Mouse (Mus musculus) NIH3T3 (cell line): ENCODE data around the gene Nrm.

Experiments
- DNase-seq: peaks from one replicate; pipeline ENCODE4 v3.0.0-alpha.2; 2012; ENCODE audit warnings: low read depth

The Nrm gene

GRCm38 (mm10) chr17:35861198-35861857, at the start of gene Nrm:
Gene Nrm (plus strand): TSS chr17:35861318.
- DNase-seq = peak; percentile 95

GRCm38 (mm10) chr17:35812307-35812706, 48.8 kb upstream of the Nrm start:
- DNase-seq = no peak

DNA sequence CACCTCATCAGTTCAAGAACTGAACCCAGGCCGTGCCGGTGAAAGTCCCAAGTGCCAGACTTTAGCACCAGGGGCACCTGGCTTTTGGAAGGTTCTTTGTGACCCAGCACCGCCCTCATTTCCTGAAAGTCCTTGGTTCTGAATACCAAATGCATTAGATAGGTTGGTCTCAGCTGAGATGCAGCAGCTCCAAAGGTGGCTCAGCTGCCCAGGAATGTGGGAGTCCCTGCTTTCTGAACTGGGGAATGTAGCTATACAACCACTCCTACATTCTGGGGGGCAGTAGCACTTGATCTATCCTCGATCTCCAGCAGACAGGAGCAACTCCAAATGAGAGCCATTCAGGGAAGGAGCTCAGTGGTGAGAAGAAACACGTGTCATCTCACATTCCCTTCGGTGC, 48.4 kb upstream of the Nrm start:
- DNase-seq = no peak

- DNase-seq = peak; percentile 100
Measured at GRCm38 (mm10) chr17:35813245-35813647, 47.9 kb upstream of the Nrm start.

DNA sequence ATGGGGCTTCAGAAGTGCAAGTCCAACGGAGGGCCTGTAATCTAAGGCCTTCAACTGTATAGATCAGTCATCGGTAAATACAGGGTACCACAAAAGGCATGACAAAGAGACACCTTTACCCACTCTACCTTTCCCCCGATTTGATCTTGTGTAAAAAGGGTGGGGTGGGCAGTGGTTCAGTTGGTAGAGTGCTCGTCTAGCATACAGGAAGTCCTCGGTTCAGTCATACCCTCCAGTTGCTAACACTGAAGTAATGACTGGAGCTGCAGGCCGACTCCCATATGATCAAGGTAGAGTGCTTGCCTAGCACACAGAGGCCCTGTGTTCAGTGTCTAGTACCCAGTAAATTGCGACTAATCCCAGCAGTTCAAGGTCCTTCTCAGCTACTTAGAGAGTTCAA, 47.5 kb upstream of the Nrm start:
- DNase-seq = no peak

DNA sequence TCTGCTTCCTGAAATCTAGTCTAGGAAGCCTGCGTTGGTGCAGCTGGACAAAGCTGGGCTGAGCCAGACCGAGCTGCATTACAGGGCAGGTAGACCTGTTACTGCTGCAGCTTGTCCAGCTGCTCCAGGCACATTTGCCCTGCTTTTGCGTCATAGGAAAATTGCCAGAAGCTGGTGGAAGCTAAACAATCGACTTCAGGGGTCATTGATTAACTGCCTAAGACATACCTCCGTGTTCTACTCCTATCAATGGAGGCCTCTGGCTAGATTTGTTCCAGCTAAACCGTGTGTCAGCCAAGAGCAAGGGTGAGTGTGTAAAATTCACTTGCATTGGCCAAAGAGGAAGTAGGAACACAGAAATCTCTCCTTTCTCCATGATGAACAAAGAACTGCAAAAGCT, 46.4 kb upstream of the Nrm start:
- peak; percentile 49 for DNase-seq

GRCm38 (mm10) chr17:35815836-35816235, 45.3 kb upstream of the Nrm start:
- DNase-seq = no peak

GRCm38 (mm10) chr17:35816686-35817085, 44.4 kb upstream of the Nrm start:
- peak; percentile 22 for DNase-seq

DNA sequence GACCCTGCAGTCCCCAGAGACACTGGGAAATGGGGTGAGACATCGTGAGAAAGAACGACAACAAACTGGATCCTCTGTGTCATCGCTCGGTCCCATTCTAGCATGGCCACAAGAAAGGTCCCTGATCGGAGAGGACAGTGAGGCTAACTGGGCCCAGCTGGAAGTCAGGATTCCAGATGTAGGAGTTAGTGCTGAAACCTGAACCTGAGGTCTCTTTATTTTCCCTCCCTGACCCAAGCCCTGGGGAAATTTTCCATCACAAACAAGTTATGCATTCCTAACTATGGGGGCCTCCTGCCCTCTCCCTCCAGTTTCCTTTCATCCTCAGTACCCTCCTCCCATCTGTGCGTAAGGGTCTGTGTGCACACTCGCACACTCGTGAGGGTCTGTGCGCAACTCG, 43.9 kb upstream of the Nrm start:
- peak; percentile 27 for DNase-seq

DNA sequence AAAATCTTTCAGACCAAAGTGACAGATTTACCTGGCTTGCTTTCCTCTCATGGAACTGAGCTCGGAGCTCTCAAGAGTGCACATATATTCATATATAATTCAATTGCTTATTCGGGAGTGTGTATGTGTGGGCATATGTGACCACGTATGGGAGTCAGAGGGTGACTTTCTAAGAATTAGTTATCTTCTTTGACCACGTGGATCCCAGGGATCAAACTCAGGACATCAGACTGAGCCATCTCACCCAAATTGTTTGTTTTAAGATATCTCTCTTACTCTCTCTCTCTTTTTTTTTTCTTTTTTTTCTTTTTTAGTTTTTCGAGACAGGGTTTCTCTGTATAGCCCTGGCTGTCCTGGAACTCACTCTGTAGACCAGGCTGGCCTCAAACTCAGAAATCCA, 41.0 kb upstream of the Nrm start:
- no peak for DNase-seq

DNA sequence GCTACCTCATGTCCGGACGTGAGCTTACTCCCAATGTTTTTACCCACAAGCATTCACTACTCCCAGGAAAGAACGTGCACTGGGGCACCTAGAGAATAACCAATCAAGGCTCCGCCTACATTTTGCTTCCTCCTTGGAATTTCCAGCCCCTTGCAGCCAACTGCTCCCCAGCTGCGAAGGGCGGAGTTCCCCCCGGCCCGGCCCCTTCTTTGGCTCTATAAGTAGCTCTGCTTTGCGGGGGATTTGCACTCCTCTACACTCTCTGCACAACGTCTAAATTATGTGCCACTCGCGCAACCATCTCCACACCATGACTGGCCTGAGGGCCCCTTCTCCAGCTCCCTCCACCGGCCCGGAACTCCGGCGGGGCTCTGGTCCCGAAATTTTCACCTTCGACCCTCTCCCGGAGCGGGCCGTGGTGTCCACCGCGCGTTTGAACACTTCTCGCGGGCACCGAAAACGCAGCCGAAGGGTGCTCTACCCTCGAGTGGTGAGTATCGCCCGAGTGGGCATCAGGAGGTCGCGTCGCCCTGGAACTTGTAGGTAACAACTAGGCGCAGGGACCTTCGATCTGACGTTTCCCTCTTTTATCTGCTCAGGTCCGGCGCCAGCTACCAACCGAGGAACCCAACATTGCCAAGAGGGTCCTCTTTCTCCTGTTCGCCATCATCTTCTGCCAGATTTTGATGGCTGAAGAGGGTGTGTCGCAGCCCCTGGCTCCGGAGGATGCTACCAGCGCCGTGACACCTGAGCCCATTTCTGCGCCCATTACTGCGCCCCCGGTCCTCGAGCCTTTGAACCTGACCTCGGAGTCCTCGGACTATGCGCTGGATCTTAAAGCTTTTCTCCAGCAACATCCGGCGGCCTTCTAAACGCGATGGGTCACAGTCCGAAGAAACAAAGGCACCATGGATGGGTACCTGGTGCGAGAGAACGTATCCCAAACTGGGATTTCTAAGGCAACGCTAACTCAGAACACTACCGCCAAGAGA, 39.4 kb upstream of the Nrm start, which contains the start of gene Ier3:
Gene Ier3 (plus strand): TSS at position 246 of the 992 bp plus-strand sequence.
- DNase-seq = peak; percentile 96

- no peak for DNase-seq
Measured at GRCm38 (mm10) chr17:35822564-35822963, 38.6 kb upstream of the Nrm start.

DNA sequence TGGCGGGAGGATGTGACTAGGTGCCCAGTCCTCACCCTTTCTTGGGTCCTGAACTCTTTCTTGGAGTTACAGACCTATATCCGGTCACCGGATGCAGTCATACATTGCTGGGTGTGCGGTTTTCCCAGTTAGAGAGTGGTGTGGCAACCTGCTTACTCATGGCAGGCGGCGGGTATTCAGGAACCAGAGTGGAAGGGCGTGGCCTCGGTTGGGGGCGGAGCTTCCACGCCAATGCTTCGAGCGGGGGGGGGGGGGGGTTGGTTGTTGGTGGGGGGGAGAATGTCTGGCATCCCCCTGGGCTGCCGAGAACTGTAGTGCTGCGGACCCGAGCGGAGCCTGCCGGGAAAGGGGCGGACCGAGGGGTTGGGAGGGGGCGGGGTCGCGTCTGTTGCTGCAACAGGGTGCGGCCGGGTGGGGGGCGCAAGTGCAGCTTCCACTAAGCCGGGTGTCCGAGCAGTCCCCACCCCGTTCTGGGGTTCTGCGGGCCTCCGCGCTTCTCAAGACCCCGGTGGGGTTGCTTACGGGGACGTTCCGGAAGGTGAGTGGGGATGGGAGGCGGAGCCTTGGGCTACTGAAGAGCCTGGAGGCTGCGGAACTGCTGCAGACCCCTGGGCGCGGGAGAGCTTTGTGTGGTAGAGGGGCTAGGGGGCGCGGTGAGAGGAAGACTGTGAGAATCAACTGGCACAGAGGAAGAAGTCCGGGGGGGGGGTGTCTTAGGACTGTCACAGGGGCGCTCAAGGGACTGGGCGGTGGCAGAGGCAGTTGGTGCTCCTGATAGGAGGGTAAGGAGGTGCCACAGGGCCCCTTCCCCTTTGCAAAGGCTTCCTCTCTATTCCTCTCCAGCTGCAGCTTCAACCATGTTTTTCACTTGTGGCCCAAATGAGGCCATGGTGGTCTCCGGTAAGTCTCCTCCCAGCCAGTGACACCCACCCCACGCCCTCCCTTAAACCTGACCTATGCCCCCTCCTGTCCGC, 37.9 kb upstream of the Nrm start, which contains the start of gene Flot1:
Gene Flot1 (plus strand): TSS at position 267 of the 974 bp plus-strand sequence.
- DNase-seq = peak; percentile 98

GRCm38 (mm10) chr17:35824402-35824801, 36.7 kb upstream of the Nrm start:
- DNase-seq = peak; percentile 39

DNA sequence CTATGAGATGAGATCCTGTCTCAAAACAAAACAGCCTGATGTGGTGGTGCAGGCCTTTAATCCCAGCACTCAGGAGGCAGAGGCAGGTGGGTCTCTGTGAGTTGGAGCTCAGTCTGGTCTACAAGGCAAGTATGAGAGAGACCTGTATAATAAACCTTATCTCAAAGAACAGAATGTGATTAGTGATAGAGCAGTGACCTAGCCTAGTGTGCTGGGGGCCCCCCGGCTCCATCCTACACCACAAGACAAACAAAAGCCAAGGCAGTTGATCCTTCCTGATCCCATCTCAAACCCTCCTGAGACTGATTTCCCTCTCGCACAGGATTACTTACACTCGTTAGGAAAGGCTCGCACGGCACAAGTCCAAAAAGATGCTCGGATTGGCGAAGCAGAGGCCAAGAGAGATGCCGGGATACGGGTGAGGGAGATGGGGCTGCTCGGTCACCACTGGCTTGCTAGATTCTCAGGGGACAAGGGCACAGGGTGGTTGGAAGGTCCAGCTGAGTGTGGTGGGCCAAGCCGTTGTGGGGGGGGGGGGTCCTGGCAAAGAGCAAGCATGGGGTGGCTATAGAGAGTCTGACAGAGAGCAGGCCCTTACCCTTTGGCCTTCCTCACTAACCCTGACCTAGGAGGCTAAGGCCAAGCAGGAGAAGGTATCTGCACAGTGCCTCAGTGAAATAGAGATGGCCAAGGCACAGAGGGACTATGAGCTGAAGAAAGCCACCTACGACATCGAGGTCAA, 35.8 kb upstream of the Nrm start:
- DNase-seq = no peak

GRCm38 (mm10) chr17:35829737-35830136, 31.4 kb upstream of the Nrm start:
- DNase-seq = peak; percentile 83

DNA sequence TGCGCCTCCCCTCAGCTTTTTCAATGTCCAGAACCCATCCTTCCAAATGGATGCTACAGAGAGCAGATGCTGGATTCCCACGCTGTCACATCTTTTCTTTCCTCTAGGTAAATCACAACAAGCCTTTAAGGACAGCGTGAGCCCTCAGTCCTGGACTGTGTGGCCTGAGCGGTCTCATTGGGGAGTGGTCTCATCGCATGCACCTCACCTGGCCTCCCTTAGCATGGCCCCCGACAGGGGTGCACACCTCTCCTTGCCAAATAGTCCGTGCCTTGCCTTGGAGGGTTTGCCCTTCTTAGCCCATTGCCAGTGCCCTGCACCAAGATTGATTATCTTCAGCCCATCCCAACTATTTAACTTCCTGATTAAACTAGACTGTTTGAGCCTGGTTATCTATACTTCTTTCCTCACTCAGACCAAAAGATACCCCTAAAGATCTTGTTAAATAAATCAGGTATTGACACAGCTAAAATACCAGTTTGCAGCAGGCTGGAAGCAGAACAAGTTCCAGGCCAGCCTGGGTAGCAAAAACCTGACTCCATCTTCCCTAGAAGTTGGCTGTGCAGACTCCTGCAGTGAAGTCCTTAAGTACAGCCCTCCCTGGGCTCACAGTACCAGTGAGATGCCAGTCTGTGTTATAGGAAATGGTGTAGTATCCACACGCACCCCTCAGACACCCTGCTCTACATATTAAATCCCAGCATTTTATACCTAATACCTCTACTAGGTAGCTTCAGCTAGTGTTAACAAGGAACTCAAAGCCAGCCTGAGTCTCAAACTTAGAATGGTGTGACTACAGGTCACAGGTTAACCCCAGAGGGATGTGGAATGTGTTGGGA, 28.5 kb upstream of the Nrm start:
- peak; percentile 37 for DNase-seq

DNA sequence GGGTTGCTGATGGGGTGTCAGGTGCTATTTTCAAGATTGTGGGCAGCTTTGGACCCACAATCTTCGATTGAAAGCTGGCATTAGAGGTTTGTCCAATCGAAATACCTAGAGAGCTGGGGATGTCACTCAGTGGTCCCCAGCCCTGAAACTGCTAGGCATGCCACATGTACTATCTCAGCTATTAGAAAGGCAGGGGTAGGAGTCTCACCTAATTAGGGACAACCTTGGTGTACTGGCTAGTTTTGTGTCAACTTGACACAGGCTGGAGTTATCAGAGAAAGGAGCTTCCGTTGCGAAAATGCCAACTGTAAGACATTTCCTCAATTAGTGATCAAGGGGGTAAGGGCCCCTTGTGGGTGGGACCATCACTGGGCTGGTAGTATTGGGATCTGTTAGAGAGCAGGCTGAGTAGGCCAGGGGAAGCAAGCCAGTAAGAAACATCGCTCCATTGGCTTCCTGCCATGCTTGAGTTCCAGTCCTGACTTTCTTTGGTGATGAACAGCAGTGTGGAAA, 27.8 kb upstream of the Nrm start:
- DNase-seq = peak; percentile 80

GRCm38 (mm10) chr17:35833894-35834293, 27.2 kb upstream of the Nrm start:
- DNase-seq = peak; percentile 26
